Mouse (Mus musculus) spleen, adult 18-20 months (tissue): ENCODE results near the gene St6galnac3.

ENCODE experiments used
- DNase-seq, 2 experiments: peaks; one replicate each; pipeline ENCODE4 v3.0.0; 2022; ENCODE audit warnings: mixed read lengths in 2 of 2

The St6galnac3 gene

DNA sequence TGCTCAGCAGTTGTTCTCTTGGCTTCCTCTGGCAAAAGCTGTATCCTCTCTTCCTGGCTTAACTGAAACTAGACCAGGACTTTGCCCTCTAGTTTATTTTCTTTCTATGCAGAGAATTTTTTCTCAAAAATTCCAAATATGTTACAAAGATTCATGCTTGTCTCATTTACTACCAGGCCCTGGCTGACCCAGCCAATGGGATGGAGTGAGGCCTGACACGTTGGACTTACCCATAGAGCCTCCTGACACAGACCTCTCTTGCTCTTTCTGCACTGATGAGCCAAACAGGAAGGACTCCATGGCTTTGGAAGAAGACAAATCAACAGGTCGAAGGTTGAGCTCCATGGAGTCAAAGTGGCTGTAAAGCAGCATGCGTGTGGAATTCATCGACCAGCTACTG lies 526.5 kb downstream of the St6galnac3 start:
- no peak for DNase-seq

DNA sequence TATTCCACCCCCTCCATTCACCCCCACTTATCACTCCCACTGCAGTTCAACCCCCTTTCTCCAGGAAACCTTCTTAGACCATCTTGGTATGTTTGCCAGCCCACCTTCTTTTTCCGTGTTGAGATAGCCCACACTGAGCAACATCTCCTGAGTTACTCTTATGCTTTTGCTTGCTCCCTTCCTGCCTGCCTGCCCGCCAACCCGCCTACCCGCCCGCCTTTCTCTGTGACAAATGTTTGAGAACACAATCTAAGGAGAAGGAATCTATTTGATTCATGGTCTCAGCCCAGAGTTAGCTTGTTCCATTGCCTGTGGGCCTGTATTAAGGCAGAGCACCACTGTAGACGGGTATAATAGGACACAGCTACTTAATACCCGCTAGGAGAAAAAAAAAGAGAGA lies 531.9 kb downstream of the St6galnac3 start:
- DNase-seq: no peak

DNA sequence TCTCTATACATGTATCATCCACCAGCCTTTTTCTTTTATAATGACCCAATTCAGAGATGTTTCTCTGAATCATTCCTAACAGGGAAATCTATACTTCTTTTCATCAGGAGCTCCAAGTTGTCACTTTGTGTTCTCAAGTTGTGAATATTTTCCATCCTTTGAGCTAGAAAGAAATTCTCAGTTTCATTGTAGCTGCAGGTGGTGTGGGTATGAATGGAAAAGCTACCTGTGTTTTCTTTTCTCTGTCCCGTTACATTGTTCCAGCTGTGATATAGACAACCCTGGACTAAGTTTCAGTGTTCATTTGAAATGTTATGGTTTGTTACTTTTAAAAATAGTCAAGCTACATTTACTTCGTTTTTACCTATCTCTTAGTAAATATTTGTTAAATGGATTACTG lies 534.2 kb downstream of the St6galnac3 start:
- DNase-seq: no peak

DNA sequence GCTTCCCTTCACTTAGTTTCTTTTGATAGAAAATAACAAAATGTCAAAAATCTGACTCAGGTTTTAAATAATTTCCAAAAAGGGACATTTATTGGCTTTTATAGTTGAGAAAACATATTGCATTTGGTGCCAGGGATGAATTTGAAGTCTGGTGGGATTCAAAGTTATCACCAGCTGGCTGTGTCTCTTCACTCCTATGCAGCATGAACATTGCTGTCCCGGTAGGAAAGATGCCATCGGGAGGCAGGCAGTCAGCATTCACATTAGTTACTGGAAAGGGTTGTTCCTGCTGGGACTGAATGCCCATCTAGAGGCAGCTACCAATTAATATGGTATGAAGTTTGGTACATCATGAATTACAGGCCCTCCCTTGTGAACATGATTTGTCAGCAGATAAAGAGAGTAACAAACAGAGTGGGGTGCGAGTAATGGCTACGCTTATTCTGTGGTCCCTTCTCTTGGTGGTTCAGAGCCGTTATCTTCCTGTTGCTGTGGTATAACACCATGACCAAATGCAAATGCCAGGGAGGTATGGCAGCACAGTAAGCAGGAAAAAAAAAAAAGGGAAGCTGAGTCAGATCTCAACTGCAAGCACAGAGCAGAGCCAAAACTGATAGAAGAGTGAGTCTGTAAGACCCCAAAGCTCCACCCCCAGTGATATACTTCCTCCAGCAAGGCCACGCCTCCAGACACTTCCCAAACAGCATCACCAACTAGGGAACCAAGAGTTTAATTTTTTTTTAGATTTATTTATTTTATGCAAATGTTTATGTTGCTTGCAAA lies 535.1 kb downstream of the St6galnac3 start:
- DNase-seq: no peak

DNA sequence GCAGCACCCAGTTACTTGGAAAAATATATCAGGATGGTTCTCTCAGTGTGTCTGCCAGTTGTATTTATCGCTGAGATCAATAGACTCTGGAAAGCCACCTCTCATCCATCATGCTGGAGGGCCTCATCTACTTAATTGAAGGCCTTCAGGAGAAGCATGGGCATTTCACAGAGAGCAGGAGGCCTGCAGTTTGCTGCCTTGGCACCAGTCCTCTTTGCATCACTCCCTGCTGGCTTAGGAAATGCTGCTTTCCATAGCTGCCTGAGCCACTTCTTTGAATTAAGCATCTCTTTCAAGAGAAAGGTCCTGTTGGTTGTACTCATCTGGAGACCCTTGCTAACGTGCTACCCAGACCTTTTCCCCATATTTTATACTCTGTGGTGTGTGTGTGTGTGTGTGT lies 536.8 kb downstream of the St6galnac3 start:
- DNase-seq: no peak

DNA sequence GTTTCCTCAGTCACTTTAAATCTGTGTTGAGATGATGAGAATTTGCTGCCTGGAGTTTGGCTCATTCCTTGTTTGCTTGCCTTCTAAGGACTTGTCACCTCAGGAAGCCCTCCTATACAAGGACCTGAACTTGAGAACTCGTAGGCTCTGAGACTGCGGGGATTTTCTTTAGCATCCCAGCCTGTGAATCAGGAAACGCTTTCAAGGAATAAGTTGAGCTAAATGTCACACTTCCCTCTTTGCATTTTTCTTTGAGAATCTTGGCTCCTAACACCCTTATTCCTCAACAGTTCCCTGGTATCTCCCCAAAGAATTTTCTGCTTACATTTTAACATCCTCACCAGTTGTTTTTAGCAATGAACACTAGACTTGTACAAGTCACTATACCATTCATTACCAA lies 539.9 kb downstream of the St6galnac3 start:
- no peak for DNase-seq

DNA sequence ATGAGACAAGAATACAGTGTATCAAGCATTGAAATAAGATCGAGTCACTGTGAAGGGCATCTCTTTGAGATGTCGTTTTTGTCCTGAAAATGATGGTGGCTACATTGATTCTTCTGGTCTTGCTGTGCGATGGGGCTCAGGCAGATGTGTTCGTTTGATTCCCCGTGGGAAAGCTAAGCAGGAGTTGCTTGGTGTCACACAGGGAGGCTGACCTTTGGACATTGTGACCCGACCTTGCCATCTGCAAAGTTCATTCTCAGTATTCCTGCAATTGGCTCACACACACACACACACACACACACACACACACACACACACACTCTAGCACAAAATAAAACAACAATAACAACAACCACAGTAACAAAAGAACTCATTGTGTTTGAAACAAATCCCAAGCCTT lies 543.7 kb downstream of the St6galnac3 start:
- DNase-seq: no peak

DNA sequence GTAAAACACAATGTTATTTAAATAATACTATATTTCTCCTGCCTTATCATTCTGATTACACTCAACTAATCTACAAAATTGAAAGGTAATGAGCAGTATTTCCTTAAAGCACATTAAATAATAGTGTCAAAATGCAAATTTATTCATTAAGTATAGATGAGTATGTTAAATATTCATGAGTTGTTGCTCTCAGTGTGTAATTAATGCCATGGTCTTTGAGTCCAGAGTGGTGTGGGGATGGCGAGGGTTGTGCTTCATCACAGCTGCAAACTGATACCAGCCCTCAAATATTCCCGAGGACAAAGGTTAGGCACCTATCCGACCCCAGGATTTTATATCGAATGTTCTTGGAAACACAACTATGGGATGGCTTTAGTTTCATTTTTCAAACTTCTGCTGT lies 548.2 kb downstream of the St6galnac3 start:
- no peak for DNase-seq

DNA sequence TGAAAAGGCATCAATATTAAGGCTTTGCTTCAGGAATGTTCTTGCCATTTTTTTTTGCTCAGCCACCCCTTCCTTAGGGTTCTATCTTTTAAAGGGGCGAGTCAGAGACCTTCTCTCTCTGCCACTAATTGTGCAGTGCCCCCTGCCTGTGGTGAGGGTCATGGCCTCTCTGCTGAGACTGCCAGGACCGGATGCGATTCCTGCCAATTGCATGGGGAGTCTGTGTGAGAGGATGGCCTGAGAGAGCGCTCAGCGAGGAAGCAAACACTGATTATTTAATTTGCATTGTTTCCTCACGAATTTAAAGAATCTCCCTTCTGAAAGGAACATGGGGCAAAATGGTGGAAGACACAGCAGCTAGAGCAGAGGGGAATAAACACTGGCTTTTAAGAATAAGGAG lies 548.6 kb downstream of the St6galnac3 start:
- no peak for DNase-seq

DNA sequence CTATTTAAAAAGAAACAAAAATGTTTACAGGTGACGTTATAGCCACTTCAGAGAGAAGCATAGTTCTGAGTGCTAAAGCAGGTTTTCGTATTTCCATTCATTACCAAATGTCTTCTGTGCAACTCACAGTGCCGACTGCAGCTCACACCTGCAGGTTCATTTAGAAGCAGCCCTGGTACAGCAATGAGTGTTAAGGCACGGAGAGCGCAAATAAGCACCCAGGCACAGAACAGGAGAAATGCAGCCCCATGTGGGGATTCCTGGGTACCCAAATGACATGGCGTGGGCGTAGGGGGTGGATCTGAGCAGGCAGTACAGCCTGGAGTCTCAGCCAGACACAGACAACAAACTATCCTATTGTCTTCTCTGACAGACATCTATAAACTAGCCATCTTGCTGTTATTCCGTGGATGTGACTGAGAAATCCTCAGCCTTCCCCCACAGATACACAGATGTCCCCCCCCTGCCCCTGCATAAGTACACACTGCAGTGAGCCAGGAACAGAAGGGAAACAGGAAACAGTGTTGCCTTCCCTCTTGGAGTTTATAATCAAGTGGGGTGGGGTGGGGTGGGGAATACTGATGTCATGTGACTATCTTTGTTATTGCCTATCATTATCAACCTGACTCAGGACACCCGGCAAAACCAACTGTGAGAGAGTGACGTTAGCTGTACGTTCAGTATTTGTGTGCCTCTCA lies 550.5 kb downstream of the St6galnac3 start:
- no peak for DNase-seq

DNA sequence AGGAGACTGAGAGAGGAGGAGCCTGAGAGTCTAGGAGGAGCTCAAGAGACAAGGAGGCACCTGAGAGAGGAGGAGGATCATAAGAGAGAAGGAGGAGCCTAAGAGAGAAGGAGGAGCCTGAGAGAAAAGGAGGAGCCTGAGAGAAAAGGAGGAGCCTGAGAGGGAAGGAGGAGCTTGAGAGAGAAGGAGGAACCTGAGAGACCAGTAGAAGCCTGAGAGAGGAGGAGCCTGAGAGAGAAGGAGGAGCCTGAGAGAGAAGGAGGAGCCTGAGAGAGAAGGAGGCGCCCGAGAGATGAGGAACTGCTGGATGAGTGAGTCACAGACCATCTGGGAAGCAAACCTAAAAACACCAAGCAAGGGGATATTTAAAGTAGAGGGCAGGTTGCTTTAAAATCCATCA lies 551.4 kb downstream of the St6galnac3 start:
- DNase-seq: no peak

DNA sequence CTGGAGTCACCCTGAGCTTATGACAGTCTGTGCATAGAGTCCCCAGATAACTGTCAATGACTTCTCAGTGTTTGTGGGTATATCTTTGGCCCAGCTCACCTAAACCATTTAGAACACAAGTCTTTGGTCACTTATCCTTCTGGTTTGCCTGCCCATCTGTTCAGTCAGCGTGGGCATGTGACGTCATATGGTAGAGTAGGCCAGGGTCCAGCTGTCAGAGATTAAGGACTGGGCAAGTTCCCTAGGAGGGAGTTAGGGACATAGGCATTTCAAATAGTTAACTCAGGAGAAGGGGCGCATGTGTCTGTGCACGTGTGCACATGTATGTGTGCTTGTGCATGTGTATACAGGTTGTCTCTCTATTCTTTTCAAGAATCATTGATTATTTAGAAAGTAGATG lies 554.8 kb downstream of the St6galnac3 start:
- DNase-seq: no peak

DNA sequence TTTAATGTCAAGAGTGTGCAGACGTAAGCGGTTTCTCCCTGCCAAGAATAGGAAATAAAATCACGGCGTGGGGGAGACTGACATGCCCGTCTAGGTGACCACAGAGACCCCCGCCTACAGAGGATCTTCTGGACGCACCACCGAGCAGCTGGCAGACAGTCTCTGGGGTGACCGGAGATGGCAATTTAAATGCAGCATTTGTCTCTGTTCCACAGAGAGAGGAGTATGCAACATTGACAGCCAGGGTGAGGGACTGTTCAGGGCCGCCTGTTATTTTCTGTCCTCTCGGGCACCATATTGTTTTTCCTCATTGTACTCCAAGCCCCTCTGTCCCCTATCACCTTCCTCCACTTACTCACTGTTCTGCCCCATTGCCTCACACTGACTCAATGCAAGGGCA lies 555.2 kb downstream of the St6galnac3 start:
- DNase-seq: no peak

DNA sequence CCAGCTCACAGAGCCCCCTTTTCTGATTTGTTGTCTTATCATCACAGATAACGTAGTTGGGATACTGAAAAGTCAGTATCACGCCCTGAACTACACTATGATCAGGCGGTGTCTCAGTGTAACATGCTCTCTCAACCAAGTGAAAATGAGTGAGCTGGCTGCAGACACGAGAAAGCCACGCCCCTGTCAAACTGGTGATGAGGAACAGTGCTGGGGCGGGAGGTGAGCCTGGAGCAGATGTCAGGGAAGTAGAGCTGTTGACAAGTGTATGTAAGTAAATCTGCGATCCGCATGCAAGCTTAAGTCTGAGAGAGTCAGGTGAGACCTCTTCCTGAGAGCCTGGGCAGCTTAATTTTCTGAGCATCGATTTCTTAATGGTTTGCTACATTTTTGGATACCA lies 563.3 kb downstream of the St6galnac3 start:
- no peak for DNase-seq

DNA sequence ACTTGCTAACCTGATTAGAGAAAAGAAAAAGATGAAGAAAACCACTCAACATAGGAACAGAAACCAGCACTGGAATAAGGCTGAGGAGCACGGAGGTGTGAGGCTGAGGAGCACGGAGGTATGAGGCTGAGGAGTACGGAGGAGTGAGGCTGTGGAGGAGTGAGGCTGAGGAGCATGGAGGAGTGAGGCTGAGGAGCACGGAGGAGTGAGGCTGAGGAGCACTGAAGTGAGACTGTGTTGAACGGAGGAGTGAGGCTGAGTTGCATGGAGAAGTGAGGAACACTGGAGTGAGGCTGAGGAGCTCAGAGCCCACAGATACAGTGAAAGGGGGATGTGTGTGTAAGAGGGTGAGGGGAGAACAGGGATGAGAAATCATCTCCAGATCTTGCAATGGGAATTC lies 564.3 kb downstream of the St6galnac3 start:
- DNase-seq: no peak

DNA sequence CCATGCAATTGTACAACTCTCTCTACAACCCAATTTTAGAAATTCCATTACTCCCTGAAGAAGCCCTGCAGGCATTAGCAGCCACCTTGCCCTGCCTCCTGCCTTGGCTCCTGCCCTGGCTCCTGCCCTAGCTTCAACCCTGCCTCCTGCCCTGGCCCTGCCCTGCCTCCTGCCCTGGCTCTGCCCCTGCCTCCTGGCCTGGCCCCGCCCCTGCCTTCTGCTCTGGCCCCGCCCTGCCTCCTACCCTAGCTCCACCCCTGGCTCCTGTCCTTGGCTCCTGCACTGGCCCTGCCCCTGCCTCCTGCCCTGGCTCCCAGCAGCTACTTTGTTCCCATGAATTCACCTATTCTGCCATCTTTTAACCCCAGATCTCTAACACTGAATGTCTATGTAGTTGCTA lies 576.1 kb downstream of the St6galnac3 start:
- DNase-seq: no peak
